Mouse (Mus musculus): ENCODE data around the gene Usp17lb.
"Not testable (repeated sequence)": the region's sequence is repeated elsewhere in the genome, so short reads cannot be mapped to it uniquely, and the experiment has no call there.

DNA sequence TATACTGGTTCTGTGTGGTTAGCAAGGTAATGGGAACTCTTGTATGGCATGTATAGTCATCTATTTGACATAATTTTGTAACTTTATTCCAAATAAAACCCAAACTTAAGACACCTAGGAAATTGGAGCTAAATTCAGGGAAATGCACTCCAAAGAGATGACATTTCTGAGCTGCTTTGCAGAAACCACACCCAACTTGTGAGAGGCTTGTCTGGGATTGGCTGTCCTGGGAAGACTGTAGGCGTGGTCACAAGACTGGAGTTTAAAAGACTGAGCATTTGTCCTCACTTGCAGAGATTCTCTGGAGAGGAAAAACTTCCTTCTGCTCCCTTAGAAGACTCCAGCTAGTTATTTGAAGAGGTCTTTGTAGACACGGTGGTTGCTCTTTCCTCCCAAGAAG, 14.3 kb upstream of the Usp17lb start, which contains the start of gene Usp17la:
- not testable (repeated sequence) for TF ChIP-seq CTCF (conservative IDR thresholded peaks at IDR 0.05; ENCODE audit: low read length); POU5F1 (IDR thresholded peaks at IDR 0.05; ENCODE audit: borderline replicate concordance, low read length)
